Mouse (Mus musculus): Measurements from ENCODE around the gene Cdc73. TPM values are rescaled to one million over a fixed set of nuclear protein-coding genes. Genes with fewer than 3 reads are reported as not detected.

The Cdc73 gene
- total RNA-seq, 4 experiments from 2014 or later: 55.9 to 58.2 (median 58.0) TPM

Other genes with a start within 250 kb of the Cdc73 start
- 1 to 10 TPM; 2.3 to 5.8 (median 3.8) TPM for gene B3galt2, start 62.2 kb downstream of the Cdc73 start, total RNA-seq (2022)
- gene Glrx2, start 13.4 kb upstream of the Cdc73 start, total RNA-seq (2022): 10 to 100 TPM; 69.9 to 83.4 (median 76.8) TPM
- 1 to 10 TPM; 9.0 to 9.5 (median 9.2) TPM for gene Trove2, start 74.2 kb upstream of the Cdc73 start, total RNA-seq (2022)
- gene Uchl5, start 74.4 kb upstream of the Cdc73 start, total RNA-seq (2022): 10 to 100 TPM; 15.6 to 21.7 (median 18.2) TPM